Mouse (Mus musculus) spleen, embryonic (tissue): ENCODE results near the gene Pdik1l.

Experiments used
- CTCF ChIA-PET: fragments of 350-600 bp; sonication (Branson Sonifier 250); formaldehyde crosslinking; loops from one replicate; lab custom pipeline; 2022; lab: Charles Lee

Pdik1l gene

GRCm38 (mm10) chr4:134265860-134266585 lies 21.7 kb downstream of the Pdik1l start:
- CTCF ChIA-PET = no interaction called here

- CTCF ChIA-PET = no interaction called here
These were observed 24.5 kb downstream of the Pdik1l start for GRCm38 (mm10) chr4:134263191-134263590.

GRCm38 (mm10) chr4:134258354-134258753 lies 29.3 kb downstream of the Pdik1l start:
- CTCF ChIA-PET = interaction anchor here (1.0 kb wide), 1 partner anchor 8 kb away, joined by 3 read pairs; no protein-coding TSS in a partner anchor

GRCm38 (mm10) chr4:134257198-134258009 lies 30.3 kb downstream of the Pdik1l start:
- CTCF ChIA-PET = interaction anchor here (0.5 to 0.6 kb wide), 3 partner anchors 138 to 659 kb away, joined by 3 to 4 read pairs (median 3); no protein-coding TSS in a partner anchor

- CTCF ChIA-PET = interaction anchor here (0.5 to 0.6 kb wide), 3 partner anchors 139 to 660 kb away, joined by 3 to 4 read pairs (median 3); no protein-coding TSS in a partner anchor
These were observed 31.1 kb downstream of the Pdik1l start for GRCm38 (mm10) chr4:134256407-134257197.

DNA sequence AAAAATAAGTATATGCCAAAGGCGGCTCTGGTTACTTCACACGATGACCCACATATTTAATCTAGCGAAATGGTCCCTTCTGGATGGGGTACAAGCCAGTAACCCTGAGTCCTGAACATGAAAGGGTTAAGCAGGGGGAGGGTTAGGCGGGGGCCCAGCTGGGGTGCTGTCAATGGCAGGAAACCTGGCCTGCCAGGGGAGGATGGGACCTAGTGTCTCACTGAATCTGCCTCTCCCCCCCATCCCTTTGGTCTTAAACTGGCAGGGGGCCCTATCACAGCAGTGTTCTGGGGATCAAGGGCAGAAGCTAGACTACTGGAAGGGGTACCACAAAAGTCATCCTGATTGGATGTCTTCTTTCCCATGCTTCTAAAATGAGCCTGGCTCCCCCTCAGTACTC lies 31.8 kb downstream of the Pdik1l start:
- CTCF ChIA-PET = no interaction called here

- CTCF ChIA-PET = no interaction called here
These were observed 32.9 kb downstream of the Pdik1l start for GRCm38 (mm10) chr4:134254835-134255234.

GRCm38 (mm10) chr4:134253722-134254324 lies 33.9 kb downstream of the Pdik1l start, which contains the start of gene Grrp1:
TSS of gene Grrp1 (minus strand) at chr4:134254106.
- CTCF ChIA-PET = interaction anchor here (0.6 kb wide), 2 partner anchors 66 to 240 kb away, joined by 3 to 6 read pairs; no protein-coding TSS in a partner anchor

- CTCF ChIA-PET = no interaction called here
These were observed 34.6 kb downstream of the Pdik1l start for GRCm38 (mm10) chr4:134252911-134253721.

GRCm38 (mm10) chr4:134252131-134252910 lies 35.4 kb downstream of the Pdik1l start:
- CTCF ChIA-PET = interaction anchor here (0.6 kb wide), 1 partner anchor 44 kb away, joined by 5 read pairs; no protein-coding TSS in a partner anchor

DNA sequence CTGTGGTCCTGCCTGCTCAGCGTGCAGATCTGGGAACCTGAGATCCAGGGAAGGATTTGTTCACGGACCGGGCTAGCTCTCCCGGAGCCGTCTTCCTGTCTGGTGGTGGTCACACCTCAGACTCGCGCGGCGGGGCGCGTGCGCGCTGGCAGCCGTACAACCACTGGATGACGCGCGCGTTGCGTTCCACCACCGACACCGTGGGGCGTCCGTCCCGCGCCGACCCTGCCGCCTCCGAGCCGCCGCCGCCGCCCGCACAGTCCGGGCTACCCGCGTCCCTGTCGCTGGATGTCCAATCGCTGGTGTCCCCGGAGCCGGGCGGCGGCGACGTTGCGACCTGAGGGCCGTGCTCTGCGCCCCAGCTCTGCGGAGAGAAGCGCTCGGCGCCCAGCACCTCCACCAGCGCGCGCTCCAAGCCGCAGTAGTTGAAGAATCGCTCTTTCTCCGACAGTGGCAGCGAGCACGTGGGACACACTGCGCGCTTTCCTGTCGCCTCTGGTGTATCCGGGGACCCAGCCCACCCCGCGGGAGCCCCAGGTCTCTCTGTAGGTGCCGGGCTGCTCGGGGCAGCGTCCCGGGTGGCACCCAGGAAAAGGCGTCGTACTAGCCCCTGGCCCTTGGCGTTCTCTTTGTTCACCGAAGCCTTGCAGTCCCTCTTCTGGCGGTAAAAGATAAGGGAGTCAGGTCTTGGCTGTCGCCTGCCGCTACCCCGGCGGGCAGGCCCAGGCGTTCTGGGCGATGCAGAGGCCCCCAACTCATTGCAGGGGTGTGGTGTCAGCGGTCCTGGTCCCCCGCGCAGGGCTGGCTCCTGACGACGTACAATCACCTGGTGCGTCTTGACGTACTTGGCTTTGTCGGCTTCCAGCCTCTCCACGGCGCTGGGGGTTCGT lies 36.2 kb downstream of the Pdik1l start:
- CTCF ChIA-PET = interaction anchor here (0.6 kb wide), 1 partner anchor 45 kb away, joined by 5 read pairs; no protein-coding TSS in a partner anchor

DNA sequence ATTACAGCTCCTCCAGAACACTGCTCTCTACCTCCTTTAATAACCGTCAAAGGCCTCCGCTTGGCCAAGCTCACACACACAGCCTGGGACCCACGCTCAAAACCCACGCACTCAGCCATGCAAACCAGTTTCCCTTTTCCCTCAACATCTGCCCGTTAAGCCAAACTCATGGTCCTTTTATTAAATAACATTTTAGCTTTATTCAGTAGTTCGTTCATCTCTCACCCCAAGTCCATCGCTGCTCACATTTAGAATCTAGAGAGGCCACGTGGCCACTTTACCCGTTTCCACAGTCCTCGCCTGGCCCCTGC lies 36.8 kb downstream of the Pdik1l start:
- CTCF ChIA-PET = interaction anchor here (1.0 kb wide), 1 partner anchor 7 kb away, joined by 3 read pairs; no protein-coding TSS in a partner anchor

DNA sequence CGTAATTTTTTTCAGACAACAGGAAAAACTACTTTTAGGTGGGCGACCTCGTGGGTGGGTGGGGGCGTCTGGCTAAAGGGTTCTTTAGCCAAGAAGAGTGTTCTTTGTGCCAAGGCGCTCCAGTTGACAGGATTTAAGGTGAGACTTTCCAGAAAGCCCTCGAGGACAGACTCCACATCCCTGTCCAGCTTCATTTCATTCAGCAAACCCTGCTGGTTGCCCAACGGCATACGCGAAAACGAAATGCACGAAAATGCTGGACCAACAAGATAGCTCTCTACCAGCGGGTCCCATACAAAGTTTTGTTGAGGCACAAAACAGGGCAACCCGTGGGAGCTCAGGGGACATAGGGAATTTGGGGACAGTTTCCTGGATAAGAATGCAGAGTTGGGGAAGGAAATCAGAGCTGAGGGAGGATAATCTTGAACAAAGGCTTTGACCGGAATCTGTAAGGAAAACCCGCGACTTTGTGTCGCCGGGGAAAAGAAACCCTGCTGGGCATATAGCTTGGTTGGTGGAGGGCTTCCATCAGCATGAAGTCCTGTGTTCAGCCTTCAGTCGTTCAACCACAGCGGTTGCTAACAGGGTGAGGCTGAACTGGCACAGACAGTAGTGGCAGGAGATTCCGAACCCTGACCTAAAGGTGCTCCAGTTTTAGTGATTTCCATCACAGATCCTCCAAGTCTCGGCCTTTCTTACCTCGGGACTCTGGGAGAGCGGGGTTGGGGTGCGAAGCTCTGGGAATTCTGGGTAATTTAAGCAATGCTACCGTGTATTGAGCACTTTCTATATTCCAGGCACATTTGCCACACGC lies 37.4 kb downstream of the Pdik1l start:
- CTCF ChIA-PET = interaction anchor here (1.0 kb wide), 1 partner anchor 8 kb away, joined by 3 read pairs; no protein-coding TSS in a partner anchor

GRCm38 (mm10) chr4:134249651-134250050 lies 38.0 kb downstream of the Pdik1l start:
- CTCF ChIA-PET = interaction anchor here (0.6 to 1.0 kb wide), 2 partner anchors 9 to 143 kb away, joined by 3 to 5 read pairs; no protein-coding TSS in a partner anchor

DNA sequence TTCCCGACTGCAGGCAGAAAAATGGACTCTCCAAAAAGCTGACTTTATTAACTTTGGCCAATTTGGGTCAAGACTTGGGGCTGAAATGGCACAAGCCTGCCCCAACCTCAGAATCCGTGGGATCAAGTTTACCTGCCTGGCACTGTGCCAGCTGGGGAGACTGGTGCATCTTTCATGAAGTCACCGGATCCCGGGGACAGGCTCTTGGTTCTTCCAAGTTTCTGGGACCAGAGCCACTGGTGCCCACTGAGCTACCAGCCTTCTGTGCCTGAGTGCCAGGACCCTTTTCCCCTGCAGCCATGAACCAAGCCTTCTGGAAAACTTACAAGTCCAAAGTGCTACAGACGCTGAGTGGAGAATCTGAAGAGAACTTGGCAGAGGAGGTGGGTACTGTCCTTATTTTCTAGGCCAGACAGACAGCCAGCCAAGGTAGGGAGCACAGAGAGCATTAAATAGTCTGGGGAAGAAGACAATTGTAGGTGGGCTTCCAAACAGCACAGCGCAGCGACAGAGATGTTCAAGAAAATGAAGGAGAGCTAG lies 40.9 kb downstream of the Pdik1l start, which contains the start of gene Gm30191:
TSS of gene Gm30191 (plus strand) at position 217 of the 540 bp plus-strand sequence.
- CTCF ChIA-PET = no interaction called here

DNA sequence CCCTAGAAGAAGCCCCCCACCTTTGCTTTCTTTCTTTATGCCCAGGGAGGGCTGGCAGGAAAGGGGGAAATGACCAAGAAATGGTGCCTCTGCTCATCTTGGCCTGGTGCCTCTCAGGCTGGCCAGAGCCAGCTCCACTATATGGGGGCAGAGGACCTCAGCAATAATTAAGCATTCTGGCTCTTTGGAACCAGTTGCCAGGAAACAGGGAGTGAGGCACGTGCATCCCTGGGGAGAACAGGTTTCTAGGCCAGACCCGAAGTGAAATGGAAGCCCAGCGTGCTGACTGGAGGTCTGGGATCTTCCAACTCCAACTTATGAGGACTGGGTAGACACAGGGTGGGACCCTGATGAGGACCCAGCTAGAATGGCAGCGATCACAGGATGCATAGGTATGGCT lies 41.4 kb downstream of the Pdik1l start:
- CTCF ChIA-PET = interaction anchor here (0.6 kb wide), 1 partner anchor 107 kb away, joined by 3 read pairs; no protein-coding TSS in a partner anchor
